Mouse (Mus musculus) small intestine, adult 2 months (tissue): Measurements from ENCODE around the gene Cntnap2.
"Not testable (repeated sequence)": the region's sequence is repeated elsewhere in the genome, so short reads cannot be mapped to it uniquely, and the experiment has no call there.

Experiments used
- CTCF ChIP-seq: fragments of 200-500 bp; IDR thresholded peaks from 2 replicates; pipeline ENCODE4 v1.5.1; 2012; ENCODE audit warnings: low read depth, mild to moderate bottlenecking, control low read depth, inconsistent platforms, low read length, moderate library complexity, mixed read lengths; ENCODE audit not compliant: insufficient replicate concordance, insufficient read length; ENCODE audit errors: extremely low read depth
- POLR2A ChIP-seq: fragments of 200-500 bp; IDR thresholded peaks from 2 replicates; pipeline ENCODE4 v1.6.1; 2012; ENCODE audit warnings: low read depth, mild to moderate bottlenecking, control low read depth, inconsistent platforms, low read length, moderate library complexity

GRCm38 (mm10) chr6:47223578-47223977 is 2164.4 kb downstream of the Cntnap2 start:
- TF ChIP-seq CTCF, POLR2A: not testable (repeated sequence)
